Mouse (Mus musculus) G1E (cell line): ENCODE results near the gene Osbpl9.

Source experiments
- CTCF ChIP-seq: IDR thresholded peaks from 2 replicates; pipeline ENCODE4 v1.5.1; 2012; ENCODE audit warnings: low read depth, low read length, inconsistent platforms, mixed read lengths
- GATA1 ChIP-seq: IDR thresholded peaks from 2 replicates; pipeline ENCODE4 v1.6.1; 2012; ENCODE audit warnings: borderline replicate concordance, low read length, inconsistent platforms, mixed read lengths
- GATA2 ChIP-seq: IDR thresholded peaks from 2 replicates; pipeline ENCODE4 v1.6.1; 2012; ENCODE audit warnings: low read depth, low read length, inconsistent platforms, borderline replicate concordance
- POLR2AphosphoS5 ChIP-seq: IDR thresholded peaks from 2 replicates; pipeline ENCODE4 v1.6.1; 2012; ENCODE audit warnings: low read depth, low read length, inconsistent platforms; ENCODE audit not compliant: insufficient replicate concordance
- TAL1 ChIP-seq: conservative IDR thresholded peaks from 2 replicates; pipeline ENCODE4 v1.6.1; 2012; ENCODE audit warnings: low read depth, low read length, inconsistent platforms, mixed read lengths

- TF ChIP-seq CTCF (no peak), GATA1 (no peak), TAL1 (no peak), POLR2AphosphoS5 (no peak), GATA2 (no peak)
Observed at GRCm38 (mm10) chr4:109207524-109207923, 5.5 kb upstream of the Osbpl9 start.
